Mouse (Mus musculus) midbrain, embryonic 15.5 days (tissue): ENCODE measurements around the gene Tanc2. TPM values are rescaled to one million over a fixed set of nuclear protein-coding genes. Genes with fewer than 3 reads are reported as not detected.

Experiments used
- ATAC-seq: fragments of 200-750 bp; cut with Nextera tagmentation; replicated peaks from 2 replicates; pipeline ENCODE4 v1.8.0; 2017; ENCODE audit warnings: moderate TSS enrichment
- H3K27ac ChIP-seq: fragments of 300-500 bp; sonication (generic); 2 replicates; pipeline ENCODE4 v1.5.1; 2015; ENCODE audit warnings: mild to moderate bottlenecking, inconsistent platforms
- H3K27me3 ChIP-seq: fragments of 300-500 bp; sonication (generic); replicated peaks from 2 replicates; pipeline ENCODE4 v1.6.1; 2015; ENCODE audit warnings: inconsistent platforms
- H3K36me3 ChIP-seq: fragments of 300-500 bp; sonication (generic); replicated peaks from 2 replicates; pipeline ENCODE4 v1.6.1; 2015; ENCODE audit warnings: inconsistent platforms
- H3K4me1 ChIP-seq: fragments of 300-500 bp; sonication (generic); 2 replicates; pipeline ENCODE4 v1.6.1; 2015; ENCODE audit warnings: inconsistent platforms
- H3K4me2 ChIP-seq: fragments of 300-500 bp; sonication (generic); 2 replicates; pipeline ENCODE4 v1.6.1; 2015; ENCODE audit warnings: inconsistent platforms, mild to moderate bottlenecking, moderate library complexity
- H3K4me3 ChIP-seq: fragments of 300-500 bp; sonication (generic); 2 replicates; pipeline ENCODE4 v1.5.1; 2015; ENCODE audit warnings: mild to moderate bottlenecking, inconsistent platforms
- H3K9ac ChIP-seq: fragments of 300-500 bp; sonication (generic); 2 replicates; pipeline ENCODE4 v1.6.1; 2015; ENCODE audit warnings: mild to moderate bottlenecking, inconsistent platforms
- H3K9me3 ChIP-seq: fragments of 300-500 bp; sonication (generic); 2 replicates; pipeline ENCODE4 v1.6.1; 2016; ENCODE audit warnings: inconsistent platforms
- WGBS: fragments of 180-500 bp; shearing (Covaris S2); methylation state at CpG from one replicate; pipeline ENCODE4 v1.1.7; 2015; ENCODE audit warnings: mixed read lengths; 5-methylcytosine and 5-hydroxymethylcytosine counted together
- polyA plus RNA-seq: library from polyadenylated mRNA; unstranded; fragments of >200 nt; fragmentation: Nextera tagmentation; extraction: Ambion mirVana; gene quantifications from 2 replicates; pipeline ENCODE4 v1.2.1, GENCODE M21; 2015

Gene Tanc2
- polyA plus RNA-seq, 1 experiment from 2014 or later = 52.8 TPM

DNA sequence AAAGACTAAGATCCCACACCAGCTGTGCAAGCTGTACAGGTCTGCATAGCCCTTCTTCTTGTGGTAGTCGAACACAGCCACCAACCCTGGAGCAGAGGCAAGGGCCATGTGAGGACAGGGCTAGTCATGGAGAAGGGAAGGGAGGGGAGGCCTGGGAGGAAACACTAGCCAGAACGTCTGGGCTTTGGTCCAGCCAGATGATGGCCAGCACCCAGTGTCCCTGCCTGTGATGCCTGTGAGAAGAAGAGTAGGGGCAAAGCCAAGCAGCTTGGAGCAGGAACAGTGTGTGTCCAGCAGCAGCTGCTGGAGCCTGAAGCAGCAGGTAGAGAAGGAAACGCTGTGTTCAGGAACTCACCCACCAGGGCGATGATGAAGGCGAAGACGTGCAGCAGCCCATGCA, 346.4 kb downstream of the Tanc2 start:
- Histone ChIP-seq H3K4me2 (no peak overlapping the region), H3K27ac (no peak overlapping the region), H3K36me3 (no peaks in the 10 kb centered on the region), H3K4me3 (no peak overlapping the region), H3K27me3 (no peaks in the 10 kb centered on the region), H3K9ac (no peak overlapping the region), H3K9me3 (no peaks in the 10 kb centered on the region), H3K4me1 (peaks cover 5% of the 10 kb centered on the region; the same call in 1 of the 2 replicates)
- 94% methylated on average over 6 of the region's 6 CpGs for WGBS
- no peak for ATAC-seq

DNA sequence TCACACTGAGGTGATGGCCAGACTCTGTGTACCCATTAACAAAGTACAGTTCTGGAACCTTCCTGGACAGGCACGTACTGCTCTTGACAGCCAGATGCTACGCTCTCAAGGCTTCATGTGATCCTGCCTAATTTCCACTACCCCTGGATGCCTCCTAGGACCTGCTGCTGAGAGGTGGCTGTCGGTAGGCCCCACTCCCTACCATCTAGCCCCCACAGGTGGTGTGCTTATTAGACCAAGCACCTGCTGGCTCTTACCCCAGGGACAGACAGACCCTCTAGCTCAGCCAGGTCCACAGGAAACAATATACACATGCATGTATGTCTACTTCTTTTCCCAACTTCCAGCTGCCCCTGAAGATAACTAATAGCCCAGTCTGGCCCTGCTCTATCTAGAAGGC, 347.2 kb downstream of the Tanc2 start:
- no peak overlapping the region for H3K27ac ChIP-seq
- no peak overlapping the region for H3K9ac ChIP-seq
- peaks cover 5% of the 10 kb centered on the region; the same call in 1 of the 2 replicates for H3K4me1 ChIP-seq
- H3K4me3 ChIP-seq = no peak overlapping the region
- H3K36me3 ChIP-seq = no peaks in the 10 kb centered on the region
- H3K4me2 ChIP-seq = no peak overlapping the region
- H3K9me3 ChIP-seq = no peaks in the 10 kb centered on the region
- H3K27me3 ChIP-seq = no peaks in the 10 kb centered on the region
- WGBS = 92% methylated on average over 3 of the region's 3 CpGs
- ATAC-seq = no peak

DNA sequence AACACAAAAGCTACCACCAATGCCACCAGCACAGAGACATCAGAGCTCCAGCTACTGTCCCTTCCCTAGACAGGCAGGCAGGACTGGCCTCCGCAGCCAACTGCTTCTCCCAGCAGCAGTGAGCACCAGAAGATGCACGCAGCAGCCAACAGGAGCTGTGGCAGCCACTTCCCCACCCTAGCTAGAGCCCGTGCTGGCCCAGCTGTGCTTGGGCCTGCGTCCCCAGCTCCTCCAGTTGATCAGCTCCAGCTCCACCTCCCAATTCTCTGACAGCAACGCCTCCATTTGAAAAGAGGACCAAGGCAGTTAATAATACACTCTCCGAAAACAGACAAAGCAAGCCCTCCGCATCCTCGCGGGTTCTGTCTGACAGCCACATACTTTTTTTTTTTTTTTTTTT, 349.0 kb downstream of the Tanc2 start:
- no peak for ATAC-seq
- Histone ChIP-seq H3K9ac (no peak overlapping the region), H3K27me3 (no peaks in the 10 kb centered on the region), H3K4me1 (peaks cover 17% of the 10 kb centered on the region), H3K4me3 (no peak overlapping the region), H3K9me3 (no peaks in the 10 kb centered on the region), H3K36me3 (no peaks in the 10 kb centered on the region), H3K27ac (no peak overlapping the region), H3K4me2 (no peak overlapping the region)
- WGBS = 45% methylated on average over 9 of the region's 9 CpGs

DNA sequence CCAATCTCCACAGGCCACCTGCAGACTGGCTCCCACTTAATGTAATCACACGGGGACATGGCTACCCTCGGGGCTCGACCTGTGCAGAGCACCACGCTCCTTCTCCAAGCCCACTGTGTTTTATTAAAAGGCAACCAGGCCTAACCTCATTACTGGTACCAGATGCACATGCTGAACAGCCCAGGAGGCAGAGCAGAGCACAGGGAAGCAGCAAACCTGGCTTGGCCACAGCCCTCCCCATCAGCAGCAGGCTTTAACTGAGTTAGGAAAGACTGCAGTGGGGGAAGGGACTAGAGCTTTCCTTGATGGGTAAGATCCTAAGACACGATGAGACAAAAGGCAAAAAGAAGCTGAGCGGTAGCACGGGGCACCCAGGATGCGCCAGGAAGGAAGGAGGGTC, 352.2 kb downstream of the Tanc2 start:
- WGBS = 62% methylated on average over 8 of the region's 8 CpGs
- H3K9ac ChIP-seq = no peak overlapping the region
- no peak overlapping the region for H3K27ac ChIP-seq
- no peak for ATAC-seq
- no peaks in the 10 kb centered on the region for H3K9me3 ChIP-seq
- no peak overlapping the region for H3K4me3 ChIP-seq
- H3K4me2 ChIP-seq = no peak overlapping the region
- no peaks in the 10 kb centered on the region for H3K36me3 ChIP-seq
- H3K27me3 ChIP-seq = no peaks in the 10 kb centered on the region
- H3K4me1 ChIP-seq = peaks cover 26% of the 10 kb centered on the region

DNA sequence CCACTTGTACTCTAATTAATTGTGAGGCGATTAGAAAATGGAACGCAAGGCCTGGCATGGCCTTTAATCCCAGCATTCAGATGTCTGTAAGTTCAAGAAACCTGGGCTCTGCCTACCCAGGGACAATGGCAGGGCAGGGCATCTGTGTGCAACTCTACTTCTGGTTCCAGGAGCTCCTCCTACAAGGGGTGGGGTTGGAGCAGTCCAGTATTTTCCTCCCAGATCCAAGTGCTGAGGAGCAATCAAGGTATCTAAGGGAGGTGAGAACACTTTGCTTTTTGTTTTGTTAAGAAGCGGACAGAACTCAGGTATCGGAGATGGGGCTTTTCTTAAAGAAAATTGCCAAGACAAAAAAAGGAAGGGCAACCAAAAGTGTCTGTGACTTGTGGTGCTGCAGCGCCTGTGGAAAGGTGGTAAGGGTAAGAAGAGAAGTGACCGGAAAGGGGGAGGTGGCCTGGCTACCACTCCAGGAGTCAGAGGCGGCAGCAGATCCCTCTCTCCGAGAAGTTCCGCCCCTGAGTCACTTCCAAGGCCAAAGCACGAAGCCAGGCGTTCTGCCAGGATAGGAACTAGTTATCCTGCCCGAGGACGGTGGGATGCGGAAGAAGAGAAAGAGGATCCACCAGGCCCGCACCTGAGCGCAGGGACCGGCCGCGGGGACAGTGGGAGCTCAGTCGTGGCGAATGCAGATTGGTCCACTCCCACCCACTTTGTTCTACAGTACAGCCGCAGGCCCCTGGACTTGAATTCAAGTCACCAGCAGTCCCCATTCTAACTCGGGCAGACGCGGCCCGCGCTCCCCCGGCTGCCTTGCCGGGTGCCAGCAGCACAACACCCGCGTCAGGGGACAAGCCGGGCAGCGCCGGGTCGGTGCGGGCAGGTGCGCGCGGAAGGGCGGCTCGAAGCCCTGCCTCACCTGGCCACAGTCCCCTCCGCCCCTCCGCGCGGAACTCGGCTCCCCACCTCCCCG, 353.6 kb downstream of the Tanc2 start:
- peaks cover 26% of the 10 kb centered on the region for H3K4me1 ChIP-seq
- no peaks in the 10 kb centered on the region for H3K36me3 ChIP-seq
- WGBS = 8% methylated on average over 38 of the region's 47 CpGs
- peak overlapping the region; percentile 76 for H3K4me3 ChIP-seq
- H3K27ac ChIP-seq = peak overlapping the region; percentile 62
- peak overlapping the region; percentile 65 for H3K9ac ChIP-seq
- ATAC-seq = peak; percentile 67
- H3K9me3 ChIP-seq = no peaks in the 10 kb centered on the region
- no peaks in the 10 kb centered on the region for H3K27me3 ChIP-seq
- H3K4me2 ChIP-seq = peak overlapping the region; percentile 87

DNA sequence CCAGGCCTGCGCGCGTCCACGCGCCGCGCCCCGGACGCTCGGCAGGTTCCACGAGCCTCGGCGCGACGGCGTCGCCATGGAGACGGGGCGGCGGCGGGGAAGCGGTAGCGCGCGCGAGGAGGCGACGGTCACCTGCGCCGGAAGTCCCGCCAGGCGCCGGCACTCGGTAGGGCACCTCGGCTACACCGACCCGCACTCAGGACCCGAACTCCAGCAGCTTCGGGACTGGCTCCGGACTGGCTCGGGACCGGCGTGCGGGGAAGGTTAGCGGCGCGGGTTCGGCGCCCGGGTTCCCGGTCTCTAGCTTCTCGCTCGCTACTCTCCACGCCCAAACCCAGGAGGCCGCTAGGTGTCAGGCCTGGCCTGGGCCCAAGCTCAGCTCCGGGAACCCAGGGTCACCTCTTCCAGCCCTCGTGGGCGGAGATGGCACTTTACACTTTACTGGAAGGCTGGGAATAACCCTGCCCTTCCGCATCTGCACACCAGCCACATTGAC, 354.4 kb downstream of the Tanc2 start:
- peak overlapping the region; percentile 76 for H3K4me3 ChIP-seq
- H3K4me2 ChIP-seq = peak overlapping the region; percentile 87
- H3K4me1 ChIP-seq = peaks cover 24% of the 10 kb centered on the region
- no peaks in the 10 kb centered on the region for H3K27me3 ChIP-seq
- 0% methylated on average over 59 of the region's 59 CpGs for WGBS
- peak; percentile 89 for ATAC-seq
- peak overlapping the region; percentile 62 for H3K27ac ChIP-seq
- peak overlapping the region; percentile 65 for H3K9ac ChIP-seq
- no peaks in the 10 kb centered on the region for H3K36me3 ChIP-seq
- H3K9me3 ChIP-seq = no peaks in the 10 kb centered on the region

DNA sequence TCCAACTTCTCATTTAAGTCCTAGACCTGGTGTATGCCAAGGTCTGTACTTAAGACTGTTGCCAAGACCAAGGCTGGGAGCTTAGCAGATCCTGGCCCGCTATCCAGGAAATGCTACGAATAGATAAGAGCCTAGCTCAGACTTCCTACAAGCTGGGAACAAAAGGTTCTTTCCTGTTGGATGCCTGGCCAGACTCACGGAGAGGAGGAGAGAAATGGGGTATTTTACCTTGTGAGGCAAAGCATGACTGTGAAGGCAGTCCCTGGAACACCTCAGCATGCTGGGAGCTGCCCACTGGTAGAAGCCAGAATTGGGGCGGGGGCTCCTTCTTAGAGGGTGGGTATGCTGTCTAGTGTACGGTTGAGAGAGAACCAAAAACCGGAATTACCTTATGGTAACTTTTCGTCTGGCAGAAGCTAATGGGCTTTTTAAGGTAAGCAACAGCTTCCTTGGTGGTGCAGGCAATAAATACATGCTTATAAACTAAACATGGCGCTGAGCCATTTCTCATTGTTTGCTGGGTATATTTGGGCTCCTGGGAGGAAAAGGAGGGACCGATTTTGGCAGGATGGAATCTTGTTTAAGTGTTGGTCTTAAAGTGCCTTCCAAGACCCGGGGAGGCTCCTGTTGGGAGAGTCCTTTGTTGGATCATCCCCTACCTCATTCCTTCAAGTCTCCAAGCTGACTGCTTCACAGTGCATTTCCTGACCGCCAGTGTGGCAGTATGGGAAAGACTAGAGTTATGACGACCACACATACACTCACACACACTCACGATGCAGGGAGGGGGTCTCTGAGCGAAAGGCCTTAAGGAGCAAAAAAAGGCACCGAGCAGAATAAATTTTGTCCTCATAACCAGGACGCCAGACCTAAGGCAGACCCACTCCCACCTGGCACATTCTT, 355.2 kb downstream of the Tanc2 start:
- 0 out of 2 replicates have a peak, but pooled peaks have one; percentile 8 for ATAC-seq
- H3K36me3 ChIP-seq = no peaks in the 10 kb centered on the region
- H3K27me3 ChIP-seq = no peaks in the 10 kb centered on the region
- H3K4me1 ChIP-seq = peaks cover 24% of the 10 kb centered on the region
- H3K9ac ChIP-seq = peak overlapping the region; percentile 7; the same call in 1 of the 2 replicates
- H3K9me3 ChIP-seq = no peaks in the 10 kb centered on the region
- no peak overlapping the region for H3K27ac ChIP-seq
- peak overlapping the region; percentile 87 for H3K4me2 ChIP-seq
- WGBS = 71% methylated on average over 16 of the region's 16 CpGs
- H3K4me3 ChIP-seq = peak overlapping the region; percentile 76

DNA sequence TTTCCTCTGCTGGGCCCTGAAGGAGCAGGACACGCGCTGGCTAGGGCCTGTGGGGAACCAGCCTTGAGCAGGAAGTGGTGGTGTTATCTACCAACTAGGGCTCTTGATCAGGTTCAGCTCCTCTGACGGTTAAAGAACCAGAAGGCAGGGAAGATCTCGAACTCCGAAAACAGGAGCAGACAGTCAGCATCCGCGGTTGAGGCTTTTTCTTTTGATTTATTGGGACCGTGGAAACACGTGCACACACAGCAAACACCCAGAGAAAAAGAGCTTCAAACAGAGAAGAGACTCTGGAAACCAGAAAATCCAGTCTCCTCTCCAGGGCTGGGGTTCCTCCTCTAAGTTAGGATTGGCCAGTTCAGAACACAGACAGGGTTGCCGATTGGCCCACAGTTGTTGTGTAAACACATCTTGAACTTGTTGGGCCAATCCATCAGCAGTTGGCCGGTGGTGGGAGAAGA, 356.9 kb downstream of the Tanc2 start:
- no peak for ATAC-seq
- Histone ChIP-seq H3K4me2 (no peak overlapping the region), H3K27ac (no peak overlapping the region), H3K9ac (no peak overlapping the region), H3K4me1 (peaks cover 24% of the 10 kb centered on the region), H3K36me3 (no peaks in the 10 kb centered on the region), H3K4me3 (no peak overlapping the region), H3K9me3 (no peaks in the 10 kb centered on the region), H3K27me3 (no peaks in the 10 kb centered on the region)
- 55% methylated on average over 11 of the region's 11 CpGs for WGBS

DNA sequence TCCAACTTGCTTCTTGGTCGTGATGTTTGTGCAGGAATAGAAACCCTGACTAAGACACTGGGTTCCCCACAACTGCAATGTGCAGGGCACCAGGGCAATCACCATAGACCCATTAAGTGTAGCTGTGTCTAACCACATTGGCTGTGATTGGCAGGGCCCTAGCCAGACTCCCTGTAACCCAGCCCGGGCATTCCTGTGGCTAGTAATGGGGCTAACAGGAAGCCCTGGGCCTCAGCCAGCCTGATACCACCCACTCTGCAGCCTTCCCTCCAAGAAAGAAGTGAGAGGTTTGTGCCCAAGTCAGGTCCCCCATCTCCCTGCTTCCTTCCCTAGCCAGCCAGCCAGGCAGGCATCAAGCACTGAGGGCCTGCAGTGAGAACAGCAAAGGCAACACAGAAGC, 358.5 kb downstream of the Tanc2 start:
- Histone ChIP-seq H3K9ac (no peak overlapping the region), H3K4me1 (peaks cover 16% of the 10 kb centered on the region), H3K27ac (no peak overlapping the region), H3K4me2 (no peak overlapping the region), H3K27me3 (no peaks in the 10 kb centered on the region), H3K4me3 (no peak overlapping the region), H3K36me3 (no peaks in the 10 kb centered on the region), H3K9me3 (no peaks in the 10 kb centered on the region)
- 83% methylated on average over 2 of the region's 2 CpGs for WGBS
- no peak for ATAC-seq

DNA sequence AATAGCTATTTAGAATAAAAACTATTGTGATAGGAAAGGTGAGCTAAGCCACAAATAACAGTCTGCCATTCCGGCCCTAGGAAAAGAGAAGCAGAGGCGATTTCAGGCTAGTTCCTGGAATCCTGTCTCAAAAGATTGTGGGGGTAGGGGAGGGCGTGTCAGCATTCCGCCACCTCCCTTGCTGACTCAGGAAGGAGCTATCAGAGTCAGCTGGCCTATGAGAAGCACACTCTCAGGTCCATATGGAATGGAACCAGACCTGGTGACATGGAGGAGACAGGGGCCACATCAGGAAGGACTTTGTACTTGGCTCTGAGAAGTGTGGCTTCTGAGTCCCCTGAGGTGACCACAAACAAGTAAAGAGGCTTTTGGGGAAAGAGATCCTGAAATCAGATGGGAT, 360.7 kb downstream of the Tanc2 start:
- H3K4me1 ChIP-seq = no peaks in the 10 kb centered on the region
- no peaks in the 10 kb centered on the region for H3K9me3 ChIP-seq
- no peaks in the 10 kb centered on the region for H3K36me3 ChIP-seq
- no peak overlapping the region for H3K4me2 ChIP-seq
- no peak for ATAC-seq
- no peak overlapping the region for H3K27ac ChIP-seq
- H3K4me3 ChIP-seq = no peak overlapping the region
- no peak overlapping the region for H3K9ac ChIP-seq
- H3K27me3 ChIP-seq = no peaks in the 10 kb centered on the region
- WGBS = 80% methylated on average over 4 of the region's 4 CpGs

DNA sequence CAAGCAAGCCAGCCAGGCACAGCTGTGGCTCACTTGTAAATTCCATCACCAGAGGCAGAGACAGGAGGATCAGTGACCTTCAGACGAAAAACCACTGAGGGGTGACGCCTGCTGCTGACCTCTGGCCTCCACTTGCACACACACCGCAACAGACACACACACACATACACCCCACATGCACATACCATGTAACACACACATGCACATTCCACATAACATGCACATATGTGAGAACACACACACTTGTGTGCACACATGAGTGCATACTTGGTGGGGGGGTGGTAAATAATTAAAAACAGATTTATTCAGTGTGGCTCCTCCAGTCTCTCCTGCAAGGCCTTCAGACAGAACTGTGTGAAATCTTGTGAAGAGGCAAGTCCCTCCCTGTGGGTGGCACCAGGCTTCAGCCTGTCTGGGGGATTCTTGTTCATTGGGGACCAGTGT, 361.8 kb downstream of the Tanc2 start:
- Histone ChIP-seq H3K9ac (no peak overlapping the region), H3K4me3 (no peak overlapping the region), H3K4me2 (no peak overlapping the region), H3K27ac (no peak overlapping the region), H3K9me3 (no peaks in the 10 kb centered on the region), H3K4me1 (no peaks in the 10 kb centered on the region), H3K27me3 (no peaks in the 10 kb centered on the region), H3K36me3 (no peaks in the 10 kb centered on the region)
- WGBS = 50% methylated on average over 3 of the region's 3 CpGs
- ATAC-seq = no peak

DNA sequence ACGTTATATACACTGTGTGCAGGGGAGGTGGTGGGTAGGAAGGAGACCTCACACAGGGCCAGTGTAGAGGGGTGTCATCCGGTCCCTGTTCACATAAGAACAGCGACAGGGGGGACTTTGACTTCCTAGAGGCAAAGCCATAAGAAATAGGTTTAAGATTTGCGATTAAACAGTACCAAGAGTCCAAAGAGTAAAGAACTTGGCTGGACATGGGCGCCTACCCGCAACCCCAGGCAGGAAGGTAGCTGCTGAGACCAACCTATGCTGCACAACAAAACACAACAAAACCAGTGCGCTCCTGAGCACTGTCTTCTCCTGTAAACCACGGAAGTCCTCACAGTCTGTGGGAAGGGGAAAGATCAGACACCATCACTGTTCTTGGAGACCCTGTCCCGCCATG, 362.3 kb downstream of the Tanc2 start:
- Histone ChIP-seq H3K4me1 (no peaks in the 10 kb centered on the region), H3K4me2 (no peak overlapping the region), H3K27me3 (no peaks in the 10 kb centered on the region), H3K9ac (no peak overlapping the region), H3K36me3 (no peaks in the 10 kb centered on the region), H3K9me3 (no peaks in the 10 kb centered on the region), H3K27ac (no peak overlapping the region), H3K4me3 (no peak overlapping the region)
- no peak for ATAC-seq
- WGBS = 88% methylated on average over 9 of the region's 9 CpGs
